ENCODE assay signal across 20 mouse cellular contexts in genomic region chr16:11093717-11094386, GRCm38 (mm10). TPM values are rescaled to one million over a fixed set of nuclear protein-coding genes. Genes with fewer than 3 reads are reported as not detected.
DNase-seq lines count a peak whose midpoint lies in the region; ATAC-seq and TF ChIP-seq lines count a peak whose summit lies in the region.
"Had no signal": no experiment of that assay in that cellular context is flagged by ENCODE, and none has a peak within 500 bp of the region (broad histone marks: within the 10 kb centered on the region; RNA-seq: fewer than 3 reads in every experiment).

No protein-coding gene starts in this region.

- H3K4me2 ChIP-seq in heart, postnatal 0 days (ENCODE audit: low read depth, low read length) = no peak overlapping the region
- H3K4me2 ChIP-seq in liver, embryonic 11.5 days = no peak overlapping the region
- H3K4me2 ChIP-seq in midbrain, embryonic 11.5 days = no peak overlapping the region
- H3K4me2 ChIP-seq: embryonic facial prominence, embryonic 15.5 days; limb, embryonic 15.5 days; lung, embryonic 15.5 days had no signal

- H3K4me1 ChIP-seq in heart, embryonic 10.5 days = peaks cover 15% of the 10 kb centered on the region
- peaks cover 26% of the 10 kb centered on the region for H3K4me1 ChIP-seq in heart, postnatal 0 days (ENCODE audit: control insufficient read depth, insufficient read depth)
- 0 out of 2 replicates have a peak, but pooled peaks cover 5% of the 10 kb centered on the region for H3K4me1 ChIP-seq in liver, embryonic 11.5 days (replicated peaks; ENCODE audit: control insufficient read depth, insufficient read depth, low read length)
- H3K4me1 ChIP-seq in midbrain, embryonic 11.5 days (ENCODE audit: control insufficient read depth, insufficient read depth, low read length) = no peaks in the 10 kb centered on the region
- H3K4me1 ChIP-seq in kidney, adult 2 months (ENCODE audit: control insufficient read depth, insufficient read depth, low read length) = peaks cover 8% of the 10 kb centered on the region; the same call in 1 of the 2 replicates
- H3K4me1 ChIP-seq: embryonic facial prominence, embryonic 15.5 days; lung, embryonic 15.5 days had no signal

- H3K9ac ChIP-seq in heart, postnatal 0 days (replicated peaks; ENCODE audit: low read depth, low read length) = 0 out of 2 replicates have a peak overlapping the region, but pooled peaks have one; percentile 11
- H3K9ac ChIP-seq in liver, embryonic 11.5 days (ENCODE audit: low read depth, low read length) = no peak overlapping the region
- no peak overlapping the region for H3K9ac ChIP-seq in midbrain, embryonic 11.5 days (ENCODE audit: low read length)
- H3K9ac ChIP-seq: embryonic facial prominence, embryonic 15.5 days; limb, embryonic 15.5 days; lung, embryonic 15.5 days had no signal

- TF ChIP-seq POLR2A in kidney, adult 2 months (IDR thresholded peaks at IDR 0.05; ENCODE audit: low read depth, low read length) = no peak

- TF ChIP-seq CTCF in heart, postnatal 0 days (IDR thresholded peaks at IDR 0.05; ENCODE audit: low read depth) = no peak
- no peak for TF ChIP-seq CTCF in kidney, adult 2 months (conservative IDR thresholded peaks at IDR 0.05; ENCODE audit: insufficient read depth, insufficient read length, low read depth, low read length)

- TF ChIP-seq EP300 in heart, postnatal 0 days (IDR thresholded peaks at IDR 0.05; ENCODE audit: low read depth) = no peak

- peak; percentile 69 for DNase-seq in heart, adult 11 months
- no peak for DNase-seq in heart, embryonic 10.5 days (ENCODE audit: low spot score)
- no peak for DNase-seq in heart, postnatal 0 days (ENCODE audit: low spot score)
- DNase-seq in heart, postnatal 36 days = no peak
- DNase-seq in liver, embryonic 11.5 days (ENCODE audit: low spot score) = no peak
- DNase-seq in midbrain, embryonic 11.5 days (ENCODE audit: low spot score, missing footprints) = no peak
- no peak for DNase-seq in kidney, adult 2 months
- DNase-seq: adrenal gland, postnatal 10 days; cerebellum, adult 2 months; cerebellum, postnatal 25 days; kidney, postnatal 25 days; left cerebral cortex, postnatal 4 days; lung, postnatal 36 days had no signal

- intact Hi-C loops in heart, postnatal 36 days (cut with DNase I) = loop anchor here (2.0 kb wide), 2 partner anchors 13 to 49 kb away; no protein-coding TSS in a partner anchor

- H3K36me3 ChIP-seq in heart, embryonic 10.5 days = peaks cover 44% of the 10 kb centered on the region
- peaks cover 51% of the 10 kb centered on the region for H3K36me3 ChIP-seq in heart, postnatal 0 days (replicated peaks; ENCODE audit: control insufficient read depth, insufficient read depth, low read length)
- H3K36me3 ChIP-seq in liver, embryonic 11.5 days (ENCODE audit: control insufficient read depth, insufficient read depth, low read length) = peaks cover 9% of the 10 kb centered on the region
- H3K36me3 ChIP-seq in midbrain, embryonic 11.5 days (ENCODE audit: control insufficient read depth, insufficient read depth, low read length) = peaks cover 2% of the 10 kb centered on the region
- H3K36me3 ChIP-seq in kidney, adult 2 months (ENCODE audit: control insufficient read depth, insufficient read depth, low read length) = no peaks in the 10 kb centered on the region; the same call in 1 of the 2 replicates

- no peak overlapping the region for H3K4me3 ChIP-seq in heart, embryonic 10.5 days
- no peak overlapping the region for H3K4me3 ChIP-seq in heart, postnatal 0 days (ENCODE audit: low read depth, low read length)
- no peak overlapping the region for H3K4me3 ChIP-seq in liver, embryonic 11.5 days (ENCODE audit: low read depth, low read length)
- no peak overlapping the region for H3K4me3 ChIP-seq in midbrain, embryonic 11.5 days (ENCODE audit: low read depth, low read length)
- H3K4me3 ChIP-seq in kidney, adult 2 months (ENCODE audit: insufficient read depth, low read depth, low read length) = no peak overlapping the region
- H3K4me3 ChIP-seq: embryonic facial prominence, embryonic 15.5 days; limb, embryonic 15.5 days; lung, embryonic 15.5 days had no signal

- no peak overlapping the region for H3K27ac ChIP-seq in heart, embryonic 10.5 days
- peak overlapping the region; percentile 65; the same call in 1 of the 2 replicates for H3K27ac ChIP-seq in heart, postnatal 0 days (ENCODE audit: low read depth)
- no peak overlapping the region for H3K27ac ChIP-seq in liver, embryonic 11.5 days (ENCODE audit: low read depth, low read length)
- H3K27ac ChIP-seq in midbrain, embryonic 11.5 days (ENCODE audit: low read depth, low read length) = no peak overlapping the region
- no peak overlapping the region for H3K27ac ChIP-seq in kidney, adult 2 months (ENCODE audit: insufficient read depth, low read depth, low read length)
- H3K27ac ChIP-seq: embryonic facial prominence, embryonic 15.5 days; hindbrain, postnatal 0 days; limb, embryonic 15.5 days; lung, embryonic 15.5 days had no signal

- no peaks in the 10 kb centered on the region for H3K9me3 ChIP-seq in heart, embryonic 10.5 days
- no peaks in the 10 kb centered on the region for H3K9me3 ChIP-seq in heart, postnatal 0 days (replicated peaks; ENCODE audit: control insufficient read depth, low read length)
- H3K9me3 ChIP-seq in liver, embryonic 11.5 days (ENCODE audit: control insufficient read depth, low read length) = no peaks in the 10 kb centered on the region
- no peaks in the 10 kb centered on the region for H3K9me3 ChIP-seq in midbrain, embryonic 11.5 days (ENCODE audit: control insufficient read depth, low read length)
- H3K9me3 ChIP-seq: embryonic facial prominence, embryonic 15.5 days; limb, embryonic 15.5 days; lung, embryonic 15.5 days had no signal

- 84% methylated on average over 13 of the region's 13 CpGs for WGBS in heart, embryonic 10.5 days
- WGBS in heart, postnatal 0 days = 82% methylated on average over 13 of the region's 13 CpGs
- 82% methylated on average over 13 of the region's 13 CpGs for whole genome bisulfite sequencing in liver, embryonic 11.5 days
- 93% methylated on average over 13 of the region's 13 CpGs for WGBS in midbrain, embryonic 11.5 days
- WGBS in kidney, adult 2 months = 91% methylated on average over 13 of the region's 13 CpGs

- H3K27me3 ChIP-seq in heart, embryonic 10.5 days (ENCODE audit: insufficient read depth, poor library complexity, severe bottlenecking) = no peaks in the 10 kb centered on the region
- no peaks in the 10 kb centered on the region for H3K27me3 ChIP-seq in heart, postnatal 0 days (ENCODE audit: control insufficient read depth, insufficient read depth, low read length)
- no peaks in the 10 kb centered on the region for H3K27me3 ChIP-seq in liver, embryonic 11.5 days (replicated peaks; ENCODE audit: control insufficient read depth, insufficient read depth, low read length)
- H3K27me3 ChIP-seq in midbrain, embryonic 11.5 days (ENCODE audit: control insufficient read depth, insufficient read depth, low read length) = no peaks in the 10 kb centered on the region
- no peaks in the 10 kb centered on the region for H3K27me3 ChIP-seq in kidney, adult 2 months (replicated peaks; ENCODE audit: control insufficient read depth, insufficient read depth, low read length)
- H3K27me3 ChIP-seq: embryonic facial prominence, embryonic 15.5 days; limb, embryonic 15.5 days; lung, embryonic 15.5 days had no signal

- ATAC-seq in heart, postnatal 0 days (ENCODE audit: insufficient read depth, low read depth) = no peak
- peak; percentile 67 for ATAC-seq in liver, embryonic 11.5 days (replicated peaks; ENCODE audit: low FRiP score)
- ATAC-seq in megakaryocyte progenitor cell, adult 5-6 weeks (replicated peaks; ENCODE audit: poor library complexity) = peak; percentile 44; the same call in 1 of the 2 replicates
- no peak for ATAC-seq in midbrain, embryonic 11.5 days (ENCODE audit: low FRiP score)
- ATAC-seq: forebrain, embryonic 14.5 days; hindbrain, postnatal 0 days; intestine, embryonic 16.5 days had no signal

RNA-seq across cellular contexts. Expression of gene Litaf, which starts 27.9 kb away (rescaled TPM):
- polyA plus RNA-seq in heart, embryonic 10.5 days (2016; fragmentation: Nextera tagmentation; extraction: Ambion mirVana) = 60.8 and 68.7 TPM in 2 replicates
- total RNA-seq in heart, postnatal 0 days (2014; rRNA removed; ENCODE audit: low replicate concordance) = 77.1 and 78.2 TPM in 2 replicates
- polyA plus RNA-seq in heart, postnatal 0 days (2015; fragmentation: Nextera tagmentation; extraction: Ambion mirVana) = 53.8 and 55.7 TPM in 2 replicates
- 10 to 100 TPM; 19.9 to 21.7 TPM for total RNA-seq in heart, postnatal 36 days (2021)
- 53.6 and 56.0 TPM in 2 replicates for polyA plus RNA-seq in liver, embryonic 11.5 days (2014; fragmentation: Nextera tagmentation; extraction: Ambion mirVana)
- 31.8 and 35.0 TPM in 2 replicates for total RNA-seq in megakaryocyte progenitor cell, adult 5-6 weeks (2015)
- 20.7 and 25.8 TPM in 2 replicates for total RNA-seq in megakaryocyte progenitor cell, adult 5-6 weeks (2017)
- polyA plus RNA-seq in midbrain, embryonic 11.5 days (2014; fragmentation: Nextera tagmentation; extraction: Ambion mirVana) = 61.8 and 63.4 TPM in 2 replicates
- polyA plus RNA-seq in kidney, adult 2 months (2012; rRNA removed) = 125 and 145 TPM in 2 replicates

RNA-seq across cellular contexts. Expression of gene Snn, which starts 33.1 kb away (rescaled TPM):
- polyA plus RNA-seq in heart, embryonic 10.5 days (2016; fragmentation: Nextera tagmentation; extraction: Ambion mirVana) = 37.2 and 38.3 TPM in 2 replicates
- total RNA-seq in heart, postnatal 0 days (2014; rRNA removed; ENCODE audit: low replicate concordance) = 78.3 and 91.9 TPM in 2 replicates
- 32.0 and 36.6 TPM in 2 replicates for polyA plus RNA-seq in heart, postnatal 0 days (2015; fragmentation: Nextera tagmentation; extraction: Ambion mirVana)
- total RNA-seq in heart, postnatal 36 days (2021) = 10 to 100 TPM; 28.1 to 33.8 TPM
- 17.0 and 18.0 TPM in 2 replicates for polyA plus RNA-seq in liver, embryonic 11.5 days (2014; fragmentation: Nextera tagmentation; extraction: Ambion mirVana)
- 0.59 and 2.1 TPM in 2 replicates for total RNA-seq in megakaryocyte progenitor cell, adult 5-6 weeks (2015)
- total RNA-seq in megakaryocyte progenitor cell, adult 5-6 weeks (2017) = 1.2 and 2.7 TPM in 2 replicates
- 103 and 110 TPM in 2 replicates for polyA plus RNA-seq in midbrain, embryonic 11.5 days (2014; fragmentation: Nextera tagmentation; extraction: Ambion mirVana)
- polyA plus RNA-seq in kidney, adult 2 months (2012; rRNA removed) = 67.2 and 71.2 TPM in 2 replicates

RNA-seq across cellular contexts. Expression of gene Txndc11, which starts 40.6 kb away (rescaled TPM):
- 32.8 and 40.8 TPM in 2 replicates for polyA plus RNA-seq in heart, embryonic 10.5 days (2016; fragmentation: Nextera tagmentation; extraction: Ambion mirVana)
- 35.6 and 55.2 TPM in 2 replicates for total RNA-seq in heart, postnatal 0 days (2014; rRNA removed; ENCODE audit: low replicate concordance)
- 20.1 and 24.3 TPM in 2 replicates for polyA plus RNA-seq in heart, postnatal 0 days (2015; fragmentation: Nextera tagmentation; extraction: Ambion mirVana)
- total RNA-seq in heart, postnatal 36 days (2021) = 10 to 100 TPM; 12.5 to 14.7 TPM
- 36.5 and 38.0 TPM in 2 replicates for polyA plus RNA-seq in liver, embryonic 11.5 days (2014; fragmentation: Nextera tagmentation; extraction: Ambion mirVana)
- total RNA-seq in megakaryocyte progenitor cell, adult 5-6 weeks (2015) = 50.0 and 55.9 TPM in 2 replicates
- total RNA-seq in megakaryocyte progenitor cell, adult 5-6 weeks (2017) = 36.1 and 39.0 TPM in 2 replicates
- polyA plus RNA-seq in midbrain, embryonic 11.5 days (2014; fragmentation: Nextera tagmentation; extraction: Ambion mirVana) = 27.3 and 31.0 TPM in 2 replicates
- polyA plus RNA-seq in kidney, adult 2 months (2012; rRNA removed) = 26.7 and 28.2 TPM in 2 replicates

Comparison
In these comparisons a context has a peak if more than half of its experiments do, and no peak if none do; other contexts are left out.
1. ATAC-seq: peak in liver, embryonic 11.5 days (single experiment) and megakaryocyte progenitor cell, adult 5-6 weeks (single experiment); none in heart, postnatal 0 days (single experiment) and midbrain, embryonic 11.5 days (single experiment).